Mouse (Mus musculus): ENCODE measurements around the gene Cdca8. TPM values are rescaled to one million over a fixed set of nuclear protein-coding genes. Genes with fewer than 3 reads are reported as not detected.

Cdca8 gene
- polyA plus RNA-seq, 1 experiment: 104 TPM

- H3K79me3 ChIP-seq (ENCODE audit: low read depth): no peaks in the 10 kb centered on the region
- H3K27me3 ChIP-seq (ENCODE audit: control insufficient read depth, insufficient read depth, insufficient read length): peaks cover 88% of the 10 kb centered on the region
Measured at GRCm38 (mm10) chr4:124971094-124971493, 32.0 kb upstream of the Cdca8 start.

GRCm38 (mm10) chr4:124970677-124971076, 31.6 kb upstream of the Cdca8 start:
- H3K27me3 ChIP-seq (ENCODE audit: control insufficient read depth, insufficient read depth, insufficient read length): peaks cover 87% of the 10 kb centered on the region
- TF ChIP-seq MAX (IDR thresholded peaks at IDR 0.05): no peak
- H3K36me3 ChIP-seq (ENCODE audit: control insufficient read depth, insufficient read depth): no peaks in the 10 kb centered on the region
- no peaks in the 10 kb centered on the region for H3K79me2 ChIP-seq (ENCODE audit: control insufficient read depth, insufficient read depth)
- no peak overlapping the region for H3ac ChIP-seq (ENCODE audit: control insufficient read depth, insufficient read length, low read depth)
- no peak overlapping the region for H3K4me3 ChIP-seq (ENCODE audit: insufficient read depth, poor library complexity, severe bottlenecking)
- H3K79me3 ChIP-seq (ENCODE audit: low read depth): no peaks in the 10 kb centered on the region

More at GRCm38 (mm10) chr4:124971094-124971493, 32.0 kb upstream of the Cdca8 start:
- Histone ChIP-seq H3ac (ENCODE audit: control insufficient read depth, insufficient read length, low read depth) (no peak overlapping the region), H3K4me3 (ENCODE audit: insufficient read depth, poor library complexity, severe bottlenecking) (no peak overlapping the region), H3K36me3 (ENCODE audit: control insufficient read depth, insufficient read depth) (no peaks in the 10 kb centered on the region), H3K79me2 (ENCODE audit: control insufficient read depth, insufficient read depth) (no peaks in the 10 kb centered on the region)
- TF ChIP-seq MAX (IDR thresholded peaks at IDR 0.05): no peak
- TF ChIP-seq CTCF (IDR thresholded peaks at IDR 0.05; ENCODE audit: control insufficient read depth, insufficient read depth, insufficient read length): no peak
- no peak for TF ChIP-seq FOSL1 (IDR thresholded peaks at IDR 0.05; ENCODE audit: insufficient read depth, low read length, poor library complexity, severe bottlenecking)
- TF ChIP-seq MYOD1 (IDR thresholded peaks at IDR 0.05; ENCODE audit: control insufficient read depth, insufficient read length, low read depth): no peak
- TF ChIP-seq CEBPB (IDR thresholded peaks at IDR 0.05; ENCODE audit: low read depth): no peak
- TF ChIP-seq MYOG (IDR thresholded peaks at IDR 0.05; ENCODE audit: control insufficient read depth, extremely low read depth, insufficient read length): no peak

- Histone ChIP-seq H3ac (ENCODE audit: control insufficient read depth, insufficient read length, low read depth) (no peak overlapping the region), H3K36me3 (ENCODE audit: control insufficient read depth, insufficient read depth) (no peaks in the 10 kb centered on the region), H3K79me3 (ENCODE audit: low read depth) (no peaks in the 10 kb centered on the region), H3K79me2 (ENCODE audit: control insufficient read depth, insufficient read depth) (no peaks in the 10 kb centered on the region), H3K27me3 (ENCODE audit: control insufficient read depth, insufficient read depth, insufficient read length) (peaks cover 86% of the 10 kb centered on the region), H3K4me3 (ENCODE audit: insufficient read depth, poor library complexity, severe bottlenecking) (no peak overlapping the region)
- no peak for TF ChIP-seq MYOD1 (IDR thresholded peaks at IDR 0.05; ENCODE audit: control insufficient read depth, insufficient read length, low read depth)
- no peak for TF ChIP-seq USF1 (IDR thresholded peaks at IDR 0.05; ENCODE audit: low read depth)
- TF ChIP-seq CTCF (IDR thresholded peaks at IDR 0.05; ENCODE audit: control insufficient read depth, insufficient read depth, insufficient read length): no peak
- TF ChIP-seq MYOG (IDR thresholded peaks at IDR 0.05; ENCODE audit: control insufficient read depth, extremely low read depth, insufficient read length): no peak
- TF ChIP-seq FOSL1 (IDR thresholded peaks at IDR 0.05; ENCODE audit: insufficient read depth, low read length, poor library complexity, severe bottlenecking): no peak
- TF ChIP-seq MAX (IDR thresholded peaks at IDR 0.05): no peak
- TF ChIP-seq CEBPB (IDR thresholded peaks at IDR 0.05; ENCODE audit: low read depth): no peak
Measured at GRCm38 (mm10) chr4:124970194-124970593, 31.1 kb upstream of the Cdca8 start.

DNA sequence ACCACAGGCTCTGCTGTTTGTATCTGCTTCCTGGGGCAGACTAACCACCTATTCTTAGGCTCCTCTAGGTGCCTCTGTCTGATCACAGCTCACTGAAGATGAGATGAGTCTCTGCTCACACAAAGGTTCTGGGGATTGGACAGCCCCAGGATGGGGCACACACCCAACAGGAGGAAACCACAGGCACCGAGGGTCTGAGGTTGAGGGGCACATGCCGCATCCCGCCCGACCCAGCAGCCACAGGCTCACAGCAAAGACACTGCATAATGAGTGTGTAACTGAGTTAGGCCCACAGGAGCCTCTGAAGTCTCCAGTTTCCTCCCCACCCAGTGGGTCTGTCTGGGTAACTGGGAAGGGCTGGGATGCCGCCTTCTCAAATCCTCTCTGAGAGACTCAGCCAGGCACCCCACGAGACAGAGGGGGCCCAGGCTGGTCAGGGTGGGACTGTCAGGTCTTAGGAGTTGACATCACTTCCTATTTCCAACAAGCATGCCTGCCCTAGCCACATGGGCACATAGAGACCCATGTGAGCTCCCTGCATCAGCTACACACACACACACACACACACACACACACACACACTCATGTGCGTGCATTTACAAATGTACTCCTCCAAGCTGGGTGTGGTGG, 30.2 kb upstream of the Cdca8 start:
- Histone ChIP-seq H3K4me3 (ENCODE audit: insufficient read depth, poor library complexity, severe bottlenecking) (no peak overlapping the region), H3ac (ENCODE audit: control insufficient read depth, insufficient read length, low read depth) (no peak overlapping the region), H3K79me2 (ENCODE audit: control insufficient read depth, insufficient read depth) (no peaks in the 10 kb centered on the region), H3K27me3 (ENCODE audit: control insufficient read depth, insufficient read depth, insufficient read length) (peaks cover 85% of the 10 kb centered on the region), H3K36me3 (ENCODE audit: control insufficient read depth, insufficient read depth) (no peaks in the 10 kb centered on the region), H3K79me3 (ENCODE audit: low read depth) (no peaks in the 10 kb centered on the region)
- TF ChIP-seq MAX (IDR thresholded peaks at IDR 0.05): no peak
- no peak for TF ChIP-seq MYOD1 (IDR thresholded peaks at IDR 0.05; ENCODE audit: control insufficient read depth, insufficient read length, low read depth)
- TF ChIP-seq MYOG (IDR thresholded peaks at IDR 0.05; ENCODE audit: control insufficient read depth, extremely low read depth, insufficient read length): no peak
- TF ChIP-seq CEBPB (IDR thresholded peaks at IDR 0.05; ENCODE audit: low read depth): no peak
- no peak for TF ChIP-seq USF1 (IDR thresholded peaks at IDR 0.05; ENCODE audit: low read depth)
- no peak for TF ChIP-seq FOSL1 (IDR thresholded peaks at IDR 0.05; ENCODE audit: insufficient read depth, low read length, poor library complexity, severe bottlenecking)
- no peak for TF ChIP-seq CTCF (IDR thresholded peaks at IDR 0.05; ENCODE audit: control insufficient read depth, insufficient read depth, insufficient read length)

GRCm38 (mm10) chr4:124968711-124969110, 29.6 kb upstream of the Cdca8 start:
- Histone ChIP-seq H3K27me3 (ENCODE audit: control insufficient read depth, insufficient read depth, insufficient read length) (peaks cover 81% of the 10 kb centered on the region), H3ac (ENCODE audit: control insufficient read depth, insufficient read length, low read depth) (no peak overlapping the region), H3K4me3 (ENCODE audit: insufficient read depth, poor library complexity, severe bottlenecking) (no peak overlapping the region), H3K36me3 (ENCODE audit: control insufficient read depth, insufficient read depth) (no peaks in the 10 kb centered on the region), H3K79me2 (ENCODE audit: control insufficient read depth, insufficient read depth) (no peaks in the 10 kb centered on the region), H3K79me3 (ENCODE audit: low read depth) (no peaks in the 10 kb centered on the region)
- TF ChIP-seq MAX (IDR thresholded peaks at IDR 0.05) (no peak), MYOD1 (IDR thresholded peaks at IDR 0.05; ENCODE audit: control insufficient read depth, insufficient read length, low read depth) (no peak), CTCF (IDR thresholded peaks at IDR 0.05; ENCODE audit: control insufficient read depth, insufficient read depth, insufficient read length) (no peak), CEBPB (IDR thresholded peaks at IDR 0.05; ENCODE audit: low read depth) (no peak), MYOG (IDR thresholded peaks at IDR 0.05; ENCODE audit: control insufficient read depth, extremely low read depth, insufficient read length) (no peak), FOSL1 (IDR thresholded peaks at IDR 0.05; ENCODE audit: insufficient read depth, low read length, poor library complexity, severe bottlenecking) (no peak), USF1 (IDR thresholded peaks at IDR 0.05; ENCODE audit: low read depth) (no peak)
